Mouse (Mus musculus) MEL (cell line): Measurements from ENCODE around the gene Irs2.

ENCODE experiments used
- CTCF ChIP-seq, 3 experiments: IDR thresholded peaks in 2 of 3; conservative IDR thresholded peaks in 1 of 3; 2 replicates each; pipeline ENCODE4 v1.5.1; 2011 to 2012; ENCODE audit warnings: low read length in 3 of 3, low read depth in 2 of 3, mild to moderate bottlenecking in 2 of 3, improper control_type of control experiment in 1 of 3, inconsistent platforms in 1 of 3, mixed read lengths in 1 of 3, moderate library complexity in 1 of 3; ENCODE audit not compliant: control insufficient read depth in 1 of 3, insufficient read depth in 1 of 3, poor library complexity in 1 of 3, severe bottlenecking in 1 of 3
- MAZ ChIP-seq: IDR thresholded peaks from 2 replicates; pipeline ENCODE4 v1.6.1; 2012; ENCODE audit warnings: low read depth, mild to moderate bottlenecking, inconsistent platforms, low read length, improper control_type of control experiment
- POLR2A ChIP-seq, 2 experiments: IDR thresholded peaks; 2 replicates each; pipeline ENCODE4 v1.6.1; 2011 to 2012; ENCODE audit warnings: low read length in 2 of 2, mild to moderate bottlenecking in 2 of 2, control low read depth in 1 of 2, improper control_type of control experiment in 1 of 2, low read depth in 1 of 2, moderate library complexity in 1 of 2; ENCODE audit not compliant: control insufficient read depth in 1 of 2, insufficient read depth in 1 of 2, poor library complexity in 1 of 2
- POLR2AphosphoS2 ChIP-seq: IDR thresholded peaks from 2 replicates; pipeline ENCODE4 v1.6.1; 2011; ENCODE audit warnings: low read length, improper control_type of control experiment

GRCm38 (mm10) chr8:10992081-10992480, 16.2 kb downstream of the Irs2 start:
- TF ChIP-seq POLR2A (IDR thresholded peaks at IDR 0.05; ENCODE audit: control insufficient read depth in 1 of 2, insufficient read depth in 1 of 2, low read depth in 1 of 2, low read length in 2 of 2, poor library complexity in 1 of 2) (no peak), POLR2AphosphoS2 (no peak), CTCF (IDR thresholded peaks at IDR 0.05 in 2 of 3, conservative IDR thresholded peaks at IDR 0.05 in 1 of 3; ENCODE audit: control insufficient read depth in 1 of 3, insufficient read depth in 1 of 3, low read depth in 2 of 3, low read length in 3 of 3, poor library complexity in 1 of 3, severe bottlenecking in 1 of 3) (no peak), MAZ (no peak)
